Mouse (Mus musculus): ENCODE data around the gene Lsm14b.

The Lsm14b gene

GRCm38 (mm10) chr2:180024401-180025098, at the start of gene Lsm14b:
Lsm14b (plus strand) TSS chr2:180024987.
- peak; percentile 100 for DNase-seq (ENCODE audit: low read depth, low spot score)

GRCm38 (mm10) chr2:179975851-179976250, 48.9 kb upstream of the Lsm14b start:
- no peak for DNase-seq (ENCODE audit: low read depth, low spot score)

GRCm38 (mm10) chr2:179976295-179976627, 48.5 kb upstream of the Lsm14b start:
- DNase-seq (ENCODE audit: low read depth, low spot score) = no peak

- peak; percentile 89 for DNase-seq (ENCODE audit: low read depth, low spot score)
Observed at GRCm38 (mm10) chr2:179976628-179977343, 48.0 kb upstream of the Lsm14b start, which contains the start of gene Taf4. Taf4 (minus strand) TSS chr2:179976646.

DNA sequence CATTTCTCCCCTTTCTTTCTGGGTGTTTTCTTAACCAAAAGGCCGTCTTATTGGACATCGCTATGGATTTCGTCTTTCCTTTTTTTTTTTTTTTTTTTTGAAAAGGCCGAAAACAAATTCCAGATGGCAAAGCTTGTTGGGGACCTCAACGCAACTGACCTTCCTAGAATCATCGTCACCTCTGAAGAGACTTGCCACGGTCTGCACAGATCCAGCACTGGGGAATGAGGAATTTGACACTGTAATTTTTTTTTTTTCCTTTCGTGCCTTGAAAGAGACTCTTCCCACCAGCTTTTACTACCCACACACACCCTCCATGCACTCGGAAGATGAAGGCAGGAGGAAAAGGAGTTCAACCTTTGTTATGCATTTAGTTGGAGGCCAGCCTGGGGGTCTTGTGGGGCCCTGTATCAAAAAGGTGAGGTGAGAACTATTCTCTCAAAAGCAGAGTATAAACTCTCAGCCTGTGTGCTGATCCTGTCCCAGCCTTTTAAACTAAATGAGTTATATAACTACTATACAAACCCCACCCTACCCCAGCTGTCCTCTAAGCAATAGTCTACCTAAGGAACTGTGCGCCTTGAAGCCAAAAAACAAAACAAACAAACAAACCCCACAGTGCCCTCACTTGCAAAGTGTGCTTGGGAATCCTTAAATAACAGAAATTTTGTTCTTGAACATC, 47.3 kb upstream of the Lsm14b start:
- peak; percentile 57 for DNase-seq (ENCODE audit: low read depth, low spot score)

DNA sequence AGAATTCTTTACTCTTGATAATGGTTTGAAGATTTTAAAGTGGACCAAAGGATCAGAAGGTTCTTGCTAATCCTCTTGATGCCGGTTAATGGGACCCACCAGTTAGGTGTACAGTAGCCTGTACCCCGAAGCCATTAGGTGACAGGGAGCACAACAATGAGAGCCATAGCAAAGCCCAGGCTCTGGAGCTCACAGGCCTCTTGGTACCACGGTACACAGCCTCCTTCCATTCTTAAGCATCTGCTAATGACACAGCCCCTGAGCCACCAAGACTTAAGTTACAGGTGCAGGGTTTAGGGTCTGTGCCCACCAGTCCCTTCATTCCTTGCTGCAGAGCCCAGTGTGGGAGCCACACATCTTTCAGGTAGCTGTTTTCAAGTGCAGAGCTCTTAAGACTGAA, 46.5 kb upstream of the Lsm14b start:
- DNase-seq (ENCODE audit: low read depth, low spot score) = no peak

DNA sequence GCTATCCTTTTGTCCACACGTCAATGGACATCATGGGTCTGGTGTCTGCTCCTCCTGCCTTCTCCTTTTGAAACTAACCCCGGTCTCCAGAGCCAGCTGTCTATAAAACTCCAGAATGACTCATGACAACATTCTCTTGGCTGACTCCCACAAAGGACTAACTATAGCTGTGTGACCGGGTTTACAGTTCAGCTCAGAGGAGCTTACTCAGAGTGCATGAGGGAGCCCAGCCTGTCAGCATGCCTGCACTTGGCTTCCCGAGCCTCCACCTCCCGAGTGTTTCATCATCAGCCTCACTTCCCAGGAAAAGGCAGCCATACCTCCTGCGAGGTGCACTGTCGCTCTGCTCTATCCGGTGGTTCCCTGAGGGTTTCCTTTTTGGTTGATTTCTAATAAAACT, 45.0 kb upstream of the Lsm14b start:
- DNase-seq (ENCODE audit: low read depth, low spot score) = no peak

DNA sequence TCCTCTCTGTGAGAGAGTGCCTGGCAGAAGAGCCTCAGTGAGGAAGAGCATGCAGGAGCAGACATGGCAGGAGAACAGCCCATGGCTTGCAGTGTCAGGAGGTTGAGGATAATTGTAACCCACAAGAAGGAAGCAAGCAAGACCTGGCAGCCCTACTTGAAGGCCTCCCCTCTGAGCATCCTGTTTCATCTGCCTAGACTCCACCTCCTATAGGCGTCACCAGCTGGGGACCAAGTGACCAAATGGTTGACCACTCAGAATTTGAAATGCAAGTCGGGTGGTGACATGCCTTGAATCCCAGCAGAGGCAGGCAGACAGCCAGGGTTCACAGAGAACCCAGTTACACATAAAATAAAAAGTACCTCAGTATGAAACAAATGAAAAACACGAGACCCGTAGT, 44.2 kb upstream of the Lsm14b start:
- DNase-seq (ENCODE audit: low read depth, low spot score) = no peak

- DNase-seq (ENCODE audit: low read depth, low spot score) = no peak
Observed at GRCm38 (mm10) chr2:179982715-179983114, 42.1 kb upstream of the Lsm14b start.

GRCm38 (mm10) chr2:179984830-179985229, 40.0 kb upstream of the Lsm14b start:
- no peak for DNase-seq (ENCODE audit: low read depth, low spot score)

DNA sequence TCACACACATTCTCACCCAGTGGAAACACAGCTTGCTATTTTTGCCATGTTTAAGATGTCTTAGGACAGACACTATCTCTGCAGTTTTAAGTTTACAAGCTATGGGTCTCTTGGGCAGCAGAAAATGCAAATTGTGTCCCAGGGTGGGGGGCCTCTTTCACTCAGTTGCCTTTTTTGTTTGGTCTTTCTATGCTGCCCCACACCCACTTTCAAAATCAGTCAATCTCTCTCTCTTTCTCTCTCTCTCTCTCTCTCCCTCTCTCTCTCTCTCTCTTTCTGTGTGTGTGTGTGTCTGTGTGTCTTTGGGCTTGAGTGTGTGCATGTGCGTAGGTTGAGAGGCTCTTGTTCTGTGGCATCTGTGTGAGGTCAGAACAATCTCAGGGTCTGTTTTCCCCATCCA, 39.1 kb upstream of the Lsm14b start:
- peak; percentile 44 for DNase-seq (ENCODE audit: low read depth, low spot score)

DNA sequence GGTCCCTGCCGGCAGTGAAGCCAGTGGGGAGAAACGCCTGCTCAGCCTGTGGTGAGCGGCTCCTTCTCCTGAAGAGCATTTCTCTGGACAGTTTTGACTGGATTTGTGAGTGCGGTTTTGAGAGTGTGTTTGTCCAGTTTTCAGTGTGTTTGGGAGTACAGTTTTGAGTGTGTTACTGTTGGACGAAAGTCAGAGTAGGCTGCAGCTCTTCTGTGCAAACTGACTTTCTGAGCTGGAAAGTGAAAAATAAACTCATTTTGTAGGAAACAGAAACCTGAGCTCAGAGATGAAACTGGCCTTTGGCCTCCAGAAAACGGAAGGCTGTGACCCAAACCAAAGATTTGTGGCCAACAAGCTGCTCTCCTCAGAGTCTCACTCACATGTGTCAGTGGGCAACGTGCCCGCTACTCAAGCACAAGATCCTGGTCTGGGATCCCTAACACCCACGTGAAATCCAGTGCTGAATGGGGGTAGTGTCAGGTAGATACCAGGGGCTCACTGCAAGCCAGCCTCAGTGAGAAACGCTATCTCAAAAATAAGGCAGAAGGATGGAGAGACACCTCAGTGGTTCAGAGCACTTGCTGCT, 38.3 kb upstream of the Lsm14b start:
- DNase-seq (ENCODE audit: low read depth, low spot score) = no peak

GRCm38 (mm10) chr2:179989098-179989497, 35.7 kb upstream of the Lsm14b start:
- DNase-seq (ENCODE audit: low read depth, low spot score) = no peak

- no peak for DNase-seq (ENCODE audit: low read depth, low spot score)
Observed at GRCm38 (mm10) chr2:179993071-179993470, 31.7 kb upstream of the Lsm14b start.

GRCm38 (mm10) chr2:179998431-179998830, 26.4 kb upstream of the Lsm14b start:
- no peak for DNase-seq (ENCODE audit: low read depth, low spot score)

GRCm38 (mm10) chr2:180001635-180002034, 23.2 kb upstream of the Lsm14b start:
- DNase-seq (ENCODE audit: low read depth, low spot score) = no peak

DNA sequence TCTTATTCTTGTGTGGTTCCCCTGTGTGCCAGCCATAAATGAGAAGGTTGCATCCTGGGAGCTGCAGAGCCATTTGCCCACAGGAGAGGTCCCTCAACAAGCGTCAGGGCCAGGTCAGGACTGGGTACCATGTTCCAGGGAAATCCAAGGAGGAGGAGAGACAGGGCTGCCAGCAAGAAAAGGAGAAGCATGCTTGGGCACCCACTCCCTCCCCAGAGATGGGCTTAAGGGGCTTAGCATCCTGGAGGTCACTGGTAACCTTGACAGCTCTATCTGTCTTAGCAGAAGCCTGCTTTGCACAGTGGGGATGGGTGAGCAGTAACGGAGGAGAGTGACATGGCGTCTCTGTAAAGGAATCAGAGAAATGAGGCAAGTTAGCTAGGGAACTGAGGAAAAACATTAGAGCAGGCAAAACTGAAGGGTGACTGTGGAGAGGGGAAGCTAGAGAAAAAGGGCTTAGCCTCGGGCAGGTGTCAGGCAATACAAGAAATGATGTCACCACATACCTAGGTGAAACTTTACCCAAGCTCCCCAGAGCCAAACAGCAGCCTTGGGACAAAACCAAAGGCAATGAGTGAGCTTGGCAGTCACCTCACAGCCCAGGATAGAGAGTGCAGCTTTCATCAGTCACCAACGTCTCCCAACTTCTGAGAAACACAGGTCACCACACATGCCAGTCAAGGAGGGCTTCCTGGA, 19.0 kb upstream of the Lsm14b start:
- no peak for DNase-seq (ENCODE audit: low read depth, low spot score)

GRCm38 (mm10) chr2:180006352-180007017, 18.3 kb upstream of the Lsm14b start:
- no peak for DNase-seq (ENCODE audit: low read depth, low spot score)

GRCm38 (mm10) chr2:180010686-180011085, 14.1 kb upstream of the Lsm14b start:
- DNase-seq (ENCODE audit: low read depth, low spot score) = no peak

DNA sequence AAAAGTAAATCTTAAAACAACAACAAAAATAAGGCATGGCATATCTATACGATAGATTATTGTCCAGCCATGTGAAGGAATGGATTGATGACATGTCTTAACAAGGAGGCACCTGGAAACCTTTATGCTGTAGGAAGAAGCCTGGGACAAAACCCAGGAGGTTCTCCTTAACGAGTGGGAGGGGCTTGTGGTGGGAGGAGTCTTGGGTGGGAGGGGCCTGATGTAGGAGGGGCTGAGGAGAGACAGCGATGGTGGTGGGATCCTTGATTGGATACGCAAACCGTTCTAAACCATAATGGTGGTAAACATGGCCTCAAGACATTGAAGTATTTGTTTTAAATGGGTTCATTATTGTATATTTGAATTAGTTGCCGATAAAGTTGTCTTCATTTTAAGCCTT, 13.4 kb upstream of the Lsm14b start:
- no peak for DNase-seq (ENCODE audit: low read depth, low spot score)

GRCm38 (mm10) chr2:180013686-180014085, 11.1 kb upstream of the Lsm14b start:
- DNase-seq (ENCODE audit: low read depth, low spot score) = no peak

Measured in A20 (cell line).